Mouse (Mus musculus): Measurements from ENCODE around the gene Sgms2.
A peak's percentile ranks its signal among the peaks of the same experiment; 100 is the strongest.
"Not testable (repeated sequence)": the region's sequence is repeated elsewhere in the genome, so short reads cannot be mapped to it uniquely, and the experiment has no call there.

The Sgms2 gene

GRCm38 (mm10) chr3:131358205-131358604 is 133.0 kb downstream of the Sgms2 start:
- DNase-seq (ENCODE audit: low spot score in 2 of 2): no peak

DNA sequence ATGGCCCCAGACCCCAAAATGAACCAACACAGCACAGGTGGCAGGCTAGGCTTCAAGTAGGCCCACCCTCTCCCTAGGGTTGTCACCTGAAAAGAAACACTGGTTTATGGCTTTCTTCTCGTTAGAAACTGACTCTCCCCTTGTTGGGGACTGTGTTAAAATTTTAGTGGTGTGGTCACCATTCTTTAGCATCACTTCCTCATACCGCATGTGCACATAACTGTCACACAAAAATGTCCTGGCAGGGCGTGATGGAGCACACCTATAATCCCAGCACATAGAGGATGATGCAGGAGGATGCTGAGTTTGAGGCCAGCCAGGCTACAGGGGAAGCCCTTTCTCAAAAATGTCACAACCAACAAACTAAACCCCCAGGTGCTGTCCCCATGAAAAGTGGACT is 133.6 kb downstream of the Sgms2 start:
- DNase-seq (ENCODE audit: low spot score in 2 of 2): no peak

- DNase-seq (ENCODE audit: low spot score in 2 of 2): no peak
Observed at GRCm38 (mm10) chr3:131356026-131356425, 135.2 kb downstream of the Sgms2 start.

- no peak for DNase-seq (ENCODE audit: low spot score in 2 of 2)
Observed at GRCm38 (mm10) chr3:131350539-131350938, 140.7 kb downstream of the Sgms2 start.

DNA sequence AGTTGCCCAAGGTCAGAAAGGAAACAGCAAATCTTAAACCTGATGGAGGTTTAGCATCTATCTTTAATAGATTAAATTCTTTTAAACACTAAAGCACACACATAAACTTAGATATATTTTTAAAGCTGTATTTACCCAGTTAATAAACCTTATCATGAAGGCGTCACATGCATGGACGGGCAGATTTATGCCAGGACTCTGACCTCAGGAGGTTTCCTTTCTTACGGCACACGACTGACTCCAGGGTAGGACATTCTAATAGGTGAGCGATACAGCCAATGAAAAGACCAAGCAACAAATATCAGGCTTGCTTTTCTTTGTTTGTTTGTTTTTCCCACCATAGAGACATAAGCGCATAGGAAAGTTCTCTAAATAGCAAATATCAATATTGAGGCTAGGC is 142.2 kb downstream of the Sgms2 start:
- DNase-seq (ENCODE audit: low spot score in 2 of 2): no peak

DNA sequence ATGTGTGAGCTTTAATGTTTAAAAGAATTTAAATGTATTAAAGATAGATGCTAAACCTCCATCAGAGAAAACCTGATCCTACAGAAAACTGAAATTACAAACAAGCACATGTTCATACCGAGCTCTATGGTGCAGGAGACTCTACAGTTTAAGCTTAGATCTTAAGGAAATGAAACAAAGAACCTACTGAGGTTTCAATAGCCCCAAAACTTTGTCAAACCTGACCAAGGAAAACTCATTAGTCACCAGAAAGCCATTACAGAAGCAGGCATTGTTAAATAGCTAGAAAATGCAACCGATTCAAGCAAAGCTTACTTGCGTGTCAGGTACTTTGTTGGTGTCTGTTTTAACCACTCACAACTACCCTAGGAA is 142.6 kb downstream of the Sgms2 start:
- no peak for DNase-seq (ENCODE audit: low spot score in 2 of 2)

- no peak for DNase-seq (ENCODE audit: low spot score in 2 of 2)
Observed at GRCm38 (mm10) chr3:131347831-131348578, 143.2 kb downstream of the Sgms2 start.

- DNase-seq (ENCODE audit: low spot score in 2 of 2): no peak
Observed at GRCm38 (mm10) chr3:131345903-131346302, 145.3 kb downstream of the Sgms2 start.

DNA sequence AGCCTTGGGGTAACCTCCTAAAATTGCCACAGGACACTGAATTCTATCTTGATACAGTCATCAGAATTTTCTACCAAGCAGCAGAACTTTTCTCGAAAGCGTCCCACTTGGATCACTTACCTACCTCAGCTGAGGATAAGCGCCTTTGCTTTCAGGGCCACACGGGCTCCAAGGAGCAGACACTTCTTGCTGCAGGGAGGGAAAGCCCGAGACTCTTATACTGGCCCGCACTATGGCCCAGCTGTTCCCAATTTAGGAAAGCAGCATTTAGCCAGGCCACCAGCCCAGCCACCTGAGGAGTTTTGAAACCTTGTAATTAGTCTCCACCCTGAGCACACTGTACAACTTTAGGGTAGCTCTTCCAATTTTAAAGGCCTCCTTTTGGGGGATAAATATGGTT is 147.9 kb downstream of the Sgms2 start:
- DNase-seq (ENCODE audit: low spot score in 2 of 2): no peak

GRCm38 (mm10) chr3:131340885-131341284 is 150.3 kb downstream of the Sgms2 start:
- DNase-seq (ENCODE audit: low spot score in 2 of 2): no peak

DNA sequence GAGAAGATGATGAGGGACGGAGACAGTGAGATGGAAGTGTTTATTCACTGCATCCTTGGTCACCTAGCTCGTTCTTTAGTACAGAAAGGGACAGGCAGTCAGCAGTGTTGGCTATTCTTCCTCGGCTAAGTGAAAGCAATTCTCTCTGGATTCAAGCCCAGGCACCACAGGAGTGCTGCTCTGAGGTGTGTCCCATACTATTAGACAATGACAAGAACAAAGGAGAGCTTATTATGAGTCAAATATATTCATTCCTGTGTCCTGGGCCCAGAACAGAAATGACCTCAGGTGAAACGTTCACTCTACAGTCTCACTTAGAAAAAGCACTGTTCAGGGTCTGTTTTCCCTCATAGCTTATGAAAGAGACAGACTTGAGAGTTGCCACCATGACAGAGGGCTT is 151.9 kb downstream of the Sgms2 start:
- no peak for DNase-seq (ENCODE audit: low spot score in 2 of 2)

GRCm38 (mm10) chr3:131337749-131338148 is 153.5 kb downstream of the Sgms2 start:
- not testable (repeated sequence) for DNase-seq (ENCODE audit: low spot score in 2 of 2)

GRCm38 (mm10) chr3:131336629-131337028 is 154.6 kb downstream of the Sgms2 start:
- DNase-seq (ENCODE audit: low spot score in 2 of 2): no peak

DNA sequence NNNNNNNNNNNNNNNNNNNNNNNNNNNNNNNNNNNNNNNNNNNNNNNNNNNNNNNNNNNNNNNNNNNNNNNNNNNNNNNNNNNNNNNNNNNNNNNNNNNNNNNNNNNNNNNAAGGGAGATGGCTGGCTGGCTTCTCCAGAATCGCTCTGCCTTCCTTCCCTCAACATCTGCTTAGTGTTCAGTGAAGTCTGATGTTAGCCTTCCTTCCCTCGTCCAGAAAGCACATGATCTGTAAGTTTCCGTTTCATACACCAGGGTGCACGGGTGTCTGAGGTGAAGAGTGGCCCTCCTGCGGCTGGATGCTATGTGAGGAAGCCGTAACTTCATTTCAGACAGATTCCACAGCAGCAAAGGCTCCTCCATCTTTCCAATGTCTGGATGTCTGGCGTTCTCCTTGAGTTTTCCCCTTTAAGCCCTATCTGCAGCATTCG is 156.1 kb downstream of the Sgms2 start:
- no peak for DNase-seq (ENCODE audit: low spot score in 2 of 2)

DNA sequence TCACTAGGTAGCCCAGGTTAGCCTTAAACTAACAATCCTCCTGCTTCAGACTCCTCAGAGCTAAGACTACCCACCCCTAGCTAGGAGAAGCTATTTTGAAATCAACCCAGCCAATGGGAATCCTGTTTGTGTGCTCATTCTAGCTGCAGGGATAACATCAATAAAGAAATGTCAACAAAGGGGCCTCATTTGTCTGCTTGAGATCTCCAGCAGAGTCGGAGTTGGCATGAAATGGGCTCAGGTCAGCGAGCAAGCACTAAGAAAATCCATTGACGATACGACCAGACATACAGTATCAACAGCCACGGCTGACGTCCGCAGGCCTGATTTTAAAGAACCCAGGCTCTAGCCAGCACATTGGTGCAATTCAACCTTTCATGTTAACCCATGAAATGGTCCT is 164.0 kb downstream of the Sgms2 start:
- DNase-seq (ENCODE audit: low spot score in 2 of 2): no peak

- no peak for DNase-seq (ENCODE audit: low spot score in 2 of 2)
Observed at GRCm38 (mm10) chr3:131326637-131327036, 164.6 kb downstream of the Sgms2 start.

GRCm38 (mm10) chr3:131322081-131322815 is 169.0 kb downstream of the Sgms2 start:
- DNase-seq (ENCODE audit: low spot score in 2 of 2): no peak

DNA sequence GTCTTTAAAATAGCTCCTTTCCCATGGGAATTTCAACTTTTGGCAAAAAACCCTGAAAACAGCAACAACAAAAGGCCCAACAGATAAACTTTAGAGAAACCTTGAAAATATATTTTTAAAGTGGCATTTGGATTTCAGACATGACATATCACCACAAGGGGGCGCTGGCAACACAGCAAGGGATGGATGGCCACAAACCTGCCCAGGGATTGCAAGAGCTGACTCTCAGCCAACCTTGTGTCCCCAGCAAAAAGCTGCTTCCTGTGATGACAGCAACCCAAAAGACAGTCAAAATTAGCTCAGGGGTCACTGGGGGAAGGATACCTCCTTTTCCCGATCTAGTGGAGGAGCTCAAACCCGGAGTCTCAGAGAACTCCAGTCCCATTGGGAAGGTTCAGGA is 171.0 kb downstream of the Sgms2 start:
- peak; percentile 81 to 87 for DNase-seq (ENCODE audit: low spot score in 2 of 2)

GRCm38 (mm10) chr3:131318211-131318610 is 173.0 kb downstream of the Sgms2 start:
- no peak for DNase-seq (ENCODE audit: low spot score in 2 of 2)

DNA sequence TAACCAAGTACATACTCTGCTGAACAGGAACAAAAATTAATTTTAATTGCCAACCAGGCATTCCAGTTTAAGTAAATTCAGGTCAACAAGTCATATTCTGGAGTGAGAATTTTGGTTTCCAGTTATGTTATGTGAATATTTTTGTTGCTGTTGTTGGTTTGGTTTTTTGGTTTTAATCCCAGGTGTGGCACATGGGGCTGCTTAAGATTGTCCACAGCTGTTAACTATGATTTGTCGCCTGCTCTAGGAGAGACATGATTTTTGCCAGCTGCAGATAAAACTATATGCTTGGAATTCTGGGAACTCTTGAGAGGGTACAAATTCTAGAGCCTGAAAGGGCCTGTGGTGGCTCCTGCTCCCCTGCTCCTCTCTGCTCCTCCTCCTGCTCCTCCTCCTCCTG is 174.1 kb downstream of the Sgms2 start:
- DNase-seq (ENCODE audit: low spot score in 2 of 2): no peak

DNA sequence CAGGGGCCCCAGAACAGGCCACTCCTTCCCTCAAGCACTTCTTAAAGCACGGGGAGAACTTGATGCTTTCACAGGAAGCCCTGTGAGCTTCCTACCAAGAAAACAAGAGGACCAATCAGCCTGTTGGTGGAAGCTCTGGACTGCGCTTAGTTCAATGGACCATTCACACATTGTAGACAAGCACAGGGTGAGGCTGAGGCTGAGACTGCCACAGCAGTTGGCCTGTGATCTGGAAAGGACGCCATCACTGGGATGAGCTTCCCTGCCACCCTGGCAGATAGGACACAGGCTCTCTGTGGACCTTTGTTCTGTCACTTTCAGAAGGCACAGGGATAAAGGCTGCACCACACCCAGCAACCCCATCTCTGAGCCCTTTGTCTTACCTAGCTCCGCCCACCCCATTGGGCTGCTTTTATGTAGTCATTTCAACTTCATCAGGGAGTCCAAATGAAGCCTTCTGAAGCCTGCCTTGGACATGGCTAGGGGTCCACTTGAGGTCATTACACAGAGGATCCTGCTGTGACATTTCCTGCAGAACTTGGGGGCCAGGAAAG is 175.2 kb downstream of the Sgms2 start:
- DNase-seq (ENCODE audit: low spot score in 2 of 2): no peak

- DNase-seq (ENCODE audit: low spot score in 2 of 2): no peak
Observed at GRCm38 (mm10) chr3:131312340-131312739, 178.9 kb downstream of the Sgms2 start.

GRCm38 (mm10) chr3:131310572-131310971 is 180.6 kb downstream of the Sgms2 start:
- DNase-seq (ENCODE audit: low spot score in 2 of 2): no peak

Data from right cerebral cortex, adult 2 months (tissue).